Mouse (Mus musculus) lung, postnatal 0 days (tissue): ENCODE data around the gene Tspan18.

Experiments used
- CTCF ChIP-seq: IDR thresholded peaks from 2 replicates; pipeline ENCODE4 v1.5.1; 2016; ENCODE audit warnings: antibody characterized with exemption, mild to moderate bottlenecking
- EP300 ChIP-seq: IDR thresholded peaks from 2 replicates; pipeline ENCODE4 v1.6.1; 2016; ENCODE audit warnings: antibody characterized with exemption, mild to moderate bottlenecking, control low read depth

GRCm38 (mm10) chr2:93282636-93283035 lies 51.7 kb downstream of the Tspan18 start:
- TF ChIP-seq CTCF (no peak), EP300 (no peak)
